Comparison of ENCODE assay signal across 1 mouse cellular context in the genomic region with DNA sequence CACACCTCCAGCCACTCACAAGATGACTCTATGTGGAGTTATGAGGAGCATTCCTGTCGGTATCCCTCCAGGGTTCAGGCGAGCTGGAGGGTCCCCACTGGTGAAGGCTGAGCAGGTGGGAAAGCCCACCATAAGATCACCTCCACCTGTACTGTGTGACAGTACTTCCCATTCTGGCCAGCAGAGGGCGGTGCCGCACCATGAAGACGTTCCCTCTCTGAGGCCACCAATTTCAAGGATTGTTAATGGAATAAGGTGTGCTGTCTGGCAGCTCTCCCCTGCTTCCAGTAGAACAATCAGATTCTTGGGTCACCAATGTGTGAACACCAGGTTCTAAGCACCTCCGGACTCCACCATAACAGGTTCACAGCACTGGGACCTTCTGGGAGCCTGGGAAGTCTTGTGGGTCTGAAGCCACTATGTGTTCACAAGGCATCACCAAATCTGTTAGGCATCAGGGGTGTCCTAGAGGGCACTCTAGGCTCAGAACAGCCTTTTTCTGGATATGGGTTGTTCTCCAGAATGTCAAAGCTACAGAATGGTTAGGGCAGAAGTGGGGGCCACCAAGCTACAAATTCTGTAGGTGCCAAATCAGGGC.
TF ChIP-seq lines count a peak whose summit lies in the region.

No protein-coding gene starts in this region.

TF ChIP-seq in CH12.LX, 34 proteins besides CTCF, POLR2A, EP300 and RAD21 (continued from another document):
- TF ChIP-seq E2F4 (IDR thresholded peaks at IDR 0.05; ENCODE audit: insufficient replicate concordance, low read depth, low read length), result no peak
- TF ChIP-seq BHLHE40 (IDR thresholded peaks at IDR 0.05; ENCODE audit: low read depth, low read length), result no peak
